Mouse (Mus musculus): Measurements from ENCODE around the gene Gm10320. TPM values are rescaled to one million over a fixed set of nuclear protein-coding genes. Genes with fewer than 3 reads are reported as not detected.

Gene Gm10320
- polyA plus RNA-seq, 1 experiment from 2014 or later, result 1.9 TPM

GRCm38 (mm10) chr13:98461467-98461866 lies 30.3 kb downstream of the Gm10320 start:
- no peaks in the 10 kb centered on the region for H3K4me1 ChIP-seq (replicated peaks; ENCODE audit: control insufficient read depth, insufficient read depth, low read length)
- H3K9me3 ChIP-seq (ENCODE audit: control insufficient read depth, low read length), result no peaks in the 10 kb centered on the region
- DNase-seq (ENCODE audit: low spot score) (no peak), ATAC-seq (replicated peaks; ENCODE audit: low FRiP score) (no peak)
- no peak overlapping the region for H3K27ac ChIP-seq (ENCODE audit: low read depth, low read length)
- WGBS, result 59% methylated on average over 4 of the region's 4 CpGs
- H3K36me3 ChIP-seq (ENCODE audit: control insufficient read depth, insufficient read depth, low read length), result no peaks in the 10 kb centered on the region
- no peak overlapping the region for H3K4me3 ChIP-seq (ENCODE audit: low read depth, low read length)
- no peak overlapping the region for H3K9ac ChIP-seq (ENCODE audit: low read depth, low read length)
- no peaks in the 10 kb centered on the region for H3K27me3 ChIP-seq (replicated peaks; ENCODE audit: control insufficient read depth, insufficient read depth, low read length)
- no peak overlapping the region for H3K4me2 ChIP-seq

GRCm38 (mm10) chr13:98456398-98456797 lies 35.4 kb downstream of the Gm10320 start:
- no peaks in the 10 kb centered on the region for H3K9me3 ChIP-seq (ENCODE audit: control insufficient read depth, low read length)
- DNase-seq (ENCODE audit: low spot score), result no peak
- no peak overlapping the region for H3K4me3 ChIP-seq (ENCODE audit: low read depth, low read length)
- ATAC-seq (replicated peaks; ENCODE audit: low FRiP score), result no peak
- H3K36me3 ChIP-seq (ENCODE audit: control insufficient read depth, insufficient read depth, low read length), result no peaks in the 10 kb centered on the region
- no peaks in the 10 kb centered on the region for H3K4me1 ChIP-seq (replicated peaks; ENCODE audit: control insufficient read depth, insufficient read depth, low read length)
- no peak overlapping the region for H3K9ac ChIP-seq (ENCODE audit: low read depth, low read length)
- H3K27ac ChIP-seq (ENCODE audit: low read depth, low read length), result no peak overlapping the region
- H3K27me3 ChIP-seq (replicated peaks; ENCODE audit: control insufficient read depth, insufficient read depth, low read length), result no peaks in the 10 kb centered on the region
- no peak overlapping the region for H3K4me2 ChIP-seq
- 64% methylated on average over 2 of the region's 2 CpGs for WGBS

- Histone ChIP-seq H3K9ac (ENCODE audit: low read depth, low read length) (no peak overlapping the region), H3K27me3 (replicated peaks; ENCODE audit: control insufficient read depth, insufficient read depth, low read length) (no peaks in the 10 kb centered on the region), H3K36me3 (ENCODE audit: control insufficient read depth, insufficient read depth, low read length) (no peaks in the 10 kb centered on the region), H3K27ac (ENCODE audit: low read depth, low read length) (no peak overlapping the region), H3K4me1 (replicated peaks; ENCODE audit: control insufficient read depth, insufficient read depth, low read length) (no peaks in the 10 kb centered on the region), H3K4me2 (no peak overlapping the region), H3K4me3 (ENCODE audit: low read depth, low read length) (no peak overlapping the region), H3K9me3 (ENCODE audit: control insufficient read depth, low read length) (no peaks in the 10 kb centered on the region)
- DNase-seq (ENCODE audit: low spot score), result no peak
- no peak for ATAC-seq (replicated peaks; ENCODE audit: low FRiP score)
- 82% methylated on average over 10 of the region's 10 CpGs for WGBS
Observed at GRCm38 (mm10) chr13:98455646-98456045, 36.2 kb downstream of the Gm10320 start.

GRCm38 (mm10) chr13:98454224-98454967 lies 37.4 kb downstream of the Gm10320 start:
- H3K9ac ChIP-seq (ENCODE audit: low read depth, low read length), result no peak overlapping the region
- H3K4me2 ChIP-seq, result no peak overlapping the region
- H3K4me1 ChIP-seq (replicated peaks; ENCODE audit: control insufficient read depth, insufficient read depth, low read length), result no peaks in the 10 kb centered on the region
- DNase-seq (ENCODE audit: low spot score), result no peak
- H3K27ac ChIP-seq (ENCODE audit: low read depth, low read length), result no peak overlapping the region
- H3K36me3 ChIP-seq (ENCODE audit: control insufficient read depth, insufficient read depth, low read length), result no peaks in the 10 kb centered on the region
- H3K4me3 ChIP-seq (ENCODE audit: low read depth, low read length), result no peak overlapping the region
- no peak for ATAC-seq (replicated peaks; ENCODE audit: low FRiP score)
- H3K9me3 ChIP-seq (ENCODE audit: control insufficient read depth, low read length), result no peaks in the 10 kb centered on the region
- no peaks in the 10 kb centered on the region for H3K27me3 ChIP-seq (replicated peaks; ENCODE audit: control insufficient read depth, insufficient read depth, low read length)
- 81% methylated on average over 12 of the region's 12 CpGs for WGBS

- DNase-seq (ENCODE audit: low spot score), result no peak
- Histone ChIP-seq H3K36me3 (ENCODE audit: control insufficient read depth, insufficient read depth, low read length) (no peaks in the 10 kb centered on the region), H3K9me3 (ENCODE audit: control insufficient read depth, low read length) (no peaks in the 10 kb centered on the region), H3K9ac (ENCODE audit: low read depth, low read length) (no peak overlapping the region), H3K4me1 (replicated peaks; ENCODE audit: control insufficient read depth, insufficient read depth, low read length) (no peaks in the 10 kb centered on the region), H3K27ac (ENCODE audit: low read depth, low read length) (no peak overlapping the region), H3K4me3 (ENCODE audit: low read depth, low read length) (no peak overlapping the region), H3K27me3 (replicated peaks; ENCODE audit: control insufficient read depth, insufficient read depth, low read length) (no peaks in the 10 kb centered on the region), H3K4me2 (no peak overlapping the region)
- WGBS, result 69% methylated on average over 4 of the region's 4 CpGs
- no peak for ATAC-seq (replicated peaks; ENCODE audit: low FRiP score)
Observed at GRCm38 (mm10) chr13:98453146-98453545, 38.7 kb downstream of the Gm10320 start.

GRCm38 (mm10) chr13:98448696-98449095 lies 43.1 kb downstream of the Gm10320 start:
- H3K4me2 ChIP-seq, result no peak overlapping the region
- no peaks in the 10 kb centered on the region for H3K9me3 ChIP-seq (ENCODE audit: control insufficient read depth, low read length)
- no peak for DNase-seq (ENCODE audit: low spot score)
- H3K27ac ChIP-seq (ENCODE audit: low read depth, low read length), result no peak overlapping the region
- H3K27me3 ChIP-seq (replicated peaks; ENCODE audit: control insufficient read depth, insufficient read depth, low read length), result no peaks in the 10 kb centered on the region; the same call in 1 of the 2 replicates
- H3K4me3 ChIP-seq (ENCODE audit: low read depth, low read length), result no peak overlapping the region
- H3K36me3 ChIP-seq (ENCODE audit: control insufficient read depth, insufficient read depth, low read length), result no peaks in the 10 kb centered on the region
- no peak overlapping the region for H3K9ac ChIP-seq (ENCODE audit: low read depth, low read length)
- H3K4me1 ChIP-seq (replicated peaks; ENCODE audit: control insufficient read depth, insufficient read depth, low read length), result no peaks in the 10 kb centered on the region
- ATAC-seq (replicated peaks; ENCODE audit: low FRiP score), result no peak

- Histone ChIP-seq H3K9ac (ENCODE audit: low read depth, low read length) (no peak overlapping the region), H3K27me3 (replicated peaks; ENCODE audit: control insufficient read depth, insufficient read depth, low read length) (no peaks in the 10 kb centered on the region; the same call in 1 of the 2 replicates), H3K27ac (ENCODE audit: low read depth, low read length) (no peak overlapping the region), H3K9me3 (ENCODE audit: control insufficient read depth, low read length) (no peaks in the 10 kb centered on the region), H3K4me3 (ENCODE audit: low read depth, low read length) (no peak overlapping the region), H3K36me3 (ENCODE audit: control insufficient read depth, insufficient read depth, low read length) (no peaks in the 10 kb centered on the region), H3K4me2 (no peak overlapping the region), H3K4me1 (replicated peaks; ENCODE audit: control insufficient read depth, insufficient read depth, low read length) (no peaks in the 10 kb centered on the region)
- no peak for DNase-seq (ENCODE audit: low spot score)
- WGBS, result 64% methylated on average over 6 of the region's 6 CpGs
- ATAC-seq (replicated peaks; ENCODE audit: low FRiP score), result no peak
Observed at GRCm38 (mm10) chr13:98447741-98448140, 44.1 kb downstream of the Gm10320 start.

GRCm38 (mm10) chr13:98445391-98446125 lies 46.2 kb downstream of the Gm10320 start:
- WGBS, result 82% methylated on average over 7 of the region's 7 CpGs
- ATAC-seq (replicated peaks; ENCODE audit: low FRiP score), result no peak
- no peaks in the 10 kb centered on the region for H3K36me3 ChIP-seq (ENCODE audit: control insufficient read depth, insufficient read depth, low read length)
- H3K27me3 ChIP-seq (replicated peaks; ENCODE audit: control insufficient read depth, insufficient read depth, low read length), result no peaks in the 10 kb centered on the region; the same call in 1 of the 2 replicates
- no peak overlapping the region for H3K4me2 ChIP-seq
- H3K9me3 ChIP-seq (ENCODE audit: control insufficient read depth, low read length), result no peaks in the 10 kb centered on the region
- no peaks in the 10 kb centered on the region for H3K4me1 ChIP-seq (replicated peaks; ENCODE audit: control insufficient read depth, insufficient read depth, low read length)
- H3K4me3 ChIP-seq (ENCODE audit: low read depth, low read length), result no peak overlapping the region
- no peak overlapping the region for H3K27ac ChIP-seq (ENCODE audit: low read depth, low read length)
- no peak for DNase-seq (ENCODE audit: low spot score)
- no peak overlapping the region for H3K9ac ChIP-seq (ENCODE audit: low read depth, low read length)

- Histone ChIP-seq H3K9ac (ENCODE audit: low read depth, low read length) (no peak overlapping the region), H3K36me3 (ENCODE audit: control insufficient read depth, insufficient read depth, low read length) (no peaks in the 10 kb centered on the region), H3K4me2 (no peak overlapping the region), H3K27ac (ENCODE audit: low read depth, low read length) (no peak overlapping the region), H3K27me3 (replicated peaks; ENCODE audit: control insufficient read depth, insufficient read depth, low read length) (no peaks in the 10 kb centered on the region; the same call in 1 of the 2 replicates), H3K4me3 (ENCODE audit: low read depth, low read length) (no peak overlapping the region), H3K9me3 (ENCODE audit: control insufficient read depth, low read length) (no peaks in the 10 kb centered on the region), H3K4me1 (replicated peaks; ENCODE audit: control insufficient read depth, insufficient read depth, low read length) (no peaks in the 10 kb centered on the region)
- ATAC-seq (replicated peaks; ENCODE audit: low FRiP score), result no peak
- DNase-seq (ENCODE audit: low spot score), result no peak
- WGBS, result 70% methylated on average over 4 of the region's 4 CpGs
Observed at GRCm38 (mm10) chr13:98441001-98441400, 50.8 kb downstream of the Gm10320 start.

All from liver, embryonic 11.5 days (tissue).